Mouse (Mus musculus) embryonic facial prominence, embryonic 14.5 days (tissue): ENCODE data around the gene B3gat3. TPM values are rescaled to one million over a fixed set of nuclear protein-coding genes. Genes with fewer than 3 reads are reported as not detected.

Experiments
- ATAC-seq: fragments of 200-750 bp; cut with Nextera tagmentation; 2 replicates; pipeline ENCODE4 v1.8.0; 2017; ENCODE audit warnings: low read depth, moderate number of reproducible peaks, moderate TSS enrichment
- DNase-seq: peaks from one replicate; pipeline ENCODE4 v3.0.0-alpha.2; 2015; ENCODE audit warnings: low spot score
- H3K27ac ChIP-seq: fragments of 300-500 bp; sonication (generic); replicated peaks from 2 replicates; pipeline ENCODE4 v1.5.1; 2014; ENCODE audit warnings: low read depth, mild to moderate bottlenecking, low read length, moderate library complexity
- H3K27me3 ChIP-seq: fragments of 300-500 bp; sonication (generic); replicated peaks from 2 replicates; pipeline ENCODE4 v1.6.1; 2014; ENCODE audit warnings: low read length; ENCODE audit not compliant: control insufficient read depth, insufficient read depth
- H3K36me3 ChIP-seq: fragments of 300-500 bp; sonication (generic); 2 replicates; pipeline ENCODE4 v1.6.1; 2014; ENCODE audit warnings: low read length, mixed read lengths; ENCODE audit not compliant: control insufficient read depth, insufficient read depth
- H3K4me1 ChIP-seq: fragments of 300-500 bp; sonication (generic); 2 replicates; pipeline ENCODE4 v1.6.1; 2014; ENCODE audit warnings: antibody characterized with exemption, low read length; ENCODE audit not compliant: control insufficient read depth, insufficient read depth
- H3K4me2 ChIP-seq: fragments of 300-500 bp; sonication (generic); 2 replicates; pipeline ENCODE4 v1.6.1; 2014; ENCODE audit warnings: low read depth, mild to moderate bottlenecking, low read length, moderate library complexity, mixed read lengths
- H3K4me3 ChIP-seq: fragments of 300-500 bp; sonication (generic); 2 replicates; pipeline ENCODE4 v1.5.1; 2014; ENCODE audit warnings: low read depth, mild to moderate bottlenecking, low read length
- H3K9ac ChIP-seq: fragments of 300-500 bp; sonication (generic); 2 replicates; pipeline ENCODE4 v1.6.1; 2014; ENCODE audit warnings: low read depth, mild to moderate bottlenecking, low read length, moderate library complexity, mixed read lengths
- H3K9me3 ChIP-seq: fragments of 300-500 bp; sonication (generic); 2 replicates; pipeline ENCODE4 v1.6.1; 2016; ENCODE audit warnings: low read length; ENCODE audit not compliant: control insufficient read depth
- WGBS: fragments of 180-500 bp; shearing (Covaris S2); extraction: QIAGEN DNeasy Blood & Tissue Kit; methylation state at CpG from one replicate; pipeline ENCODE4 v1.1.7; 2014; 5-methylcytosine and 5-hydroxymethylcytosine counted together
- polyA plus RNA-seq: library from polyadenylated mRNA; unstranded; fragments of >200 nt; fragmentation: Nextera tagmentation; extraction: Ambion mirVana; gene quantifications from 2 replicates; pipeline ENCODE4 v1.2.1, GENCODE M21; 2014

B3gat3 gene
- polyA plus RNA-seq, 1 experiment from 2014 or later: 42.4 TPM

DNA sequence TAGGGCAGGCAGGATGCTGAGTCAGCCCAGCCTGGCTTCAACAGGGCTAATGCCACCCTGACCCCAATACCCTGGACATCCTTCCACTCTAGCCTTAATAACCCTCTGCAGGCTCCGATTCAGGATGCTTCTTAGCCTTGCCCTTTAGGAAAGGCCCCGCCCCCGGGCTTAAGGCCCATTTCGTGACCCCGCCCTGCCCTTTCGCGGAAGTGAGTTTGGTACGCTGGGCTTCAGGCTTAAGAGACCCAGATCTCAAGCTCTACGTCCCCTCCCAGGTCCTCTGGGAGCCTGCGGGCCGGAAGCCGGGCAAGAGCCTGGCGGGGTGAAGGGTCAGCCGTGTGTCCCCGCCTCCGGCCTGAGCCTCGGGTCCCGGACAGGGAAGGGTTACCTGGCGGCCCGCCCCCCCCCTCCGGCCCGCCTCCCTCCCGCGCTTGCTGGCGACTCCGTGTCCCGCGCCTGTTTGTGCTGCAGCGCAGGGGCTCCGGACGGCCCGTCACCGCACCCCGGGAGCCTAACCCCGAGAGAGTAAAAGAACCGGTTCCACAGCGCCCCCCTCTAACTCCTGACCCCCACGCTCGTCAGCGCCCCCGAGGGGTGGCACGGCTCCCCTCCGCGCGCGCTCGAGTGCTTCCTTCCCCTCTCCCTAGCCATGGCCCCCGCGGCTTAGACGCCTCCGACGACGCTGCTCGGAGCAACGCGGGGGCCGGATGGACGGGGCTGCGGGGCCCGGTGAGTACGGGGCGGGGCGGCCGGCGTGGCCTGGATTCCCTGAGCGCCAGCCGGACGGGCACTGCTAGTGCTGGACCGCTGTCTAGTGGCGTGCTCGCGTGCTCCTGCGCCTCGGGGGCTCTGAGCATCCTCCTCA is 9.3 kb downstream of the B3gat3 start, which contains the start of the genes Rom1 and Eml3:
Gene Rom1, minus strand, starts transcription at position 133 of the 865 bp plus-strand sequence.
Gene Eml3, plus strand, starts transcription at position 329 of the 865 bp plus-strand sequence.
- DNase-seq: peak; percentile 81
- no peaks in the 10 kb centered on the region for H3K9me3 ChIP-seq
- peaks cover 57% of the 10 kb centered on the region for H3K36me3 ChIP-seq
- peak within 1 kb of the TSS; percentile 86 for H3K9ac ChIP-seq
- ATAC-seq: peak; percentile 78
- H3K27ac ChIP-seq: peak within 1 kb of the TSS; percentile 65
- peak within 1 kb of the TSS; percentile 80 for H3K4me3 ChIP-seq
- no peaks in the 10 kb centered on the region for H3K27me3 ChIP-seq
- WGBS: under 1% methylated on average over 29 of the region's 74 CpGs
- H3K4me1 ChIP-seq: no peaks in the 10 kb centered on the region
- peak within 1 kb of the TSS; percentile 78 for H3K4me2 ChIP-seq

DNA sequence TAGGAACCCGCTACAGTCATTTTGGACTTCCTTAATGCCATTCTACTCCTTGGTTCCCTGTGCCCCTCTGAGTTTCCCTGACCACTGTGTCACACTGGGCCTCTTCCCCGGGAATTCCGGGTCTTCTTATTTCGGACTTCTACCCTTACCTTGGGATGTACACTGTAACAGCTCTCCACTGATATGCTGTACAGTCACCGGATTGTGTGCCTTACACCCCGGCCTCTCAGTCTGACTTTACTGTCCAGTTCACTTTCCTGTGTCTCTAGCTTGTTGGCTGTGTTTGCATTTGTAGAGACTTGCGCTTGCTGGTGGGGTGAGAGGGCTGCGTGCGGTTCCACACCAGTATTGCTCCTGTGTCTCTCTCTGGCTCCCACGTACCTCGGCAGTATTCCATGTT is 9.9 kb downstream of the B3gat3 start:
- Histone ChIP-seq H3K4me3 (peak overlapping the region; percentile 80), H3K4me1 (no peaks in the 10 kb centered on the region), H3K4me2 (peak overlapping the region; percentile 78), H3K9ac (peak overlapping the region; percentile 86), H3K27me3 (no peaks in the 10 kb centered on the region), H3K36me3 (peaks cover 63% of the 10 kb centered on the region), H3K27ac (peak overlapping the region; percentile 65; the same call in 1 of the 2 replicates), H3K9me3 (no peaks in the 10 kb centered on the region)
- ATAC-seq (no peak), DNase-seq (no peak)
- 5% methylated on average over 11 of the region's 11 CpGs for WGBS

DNA sequence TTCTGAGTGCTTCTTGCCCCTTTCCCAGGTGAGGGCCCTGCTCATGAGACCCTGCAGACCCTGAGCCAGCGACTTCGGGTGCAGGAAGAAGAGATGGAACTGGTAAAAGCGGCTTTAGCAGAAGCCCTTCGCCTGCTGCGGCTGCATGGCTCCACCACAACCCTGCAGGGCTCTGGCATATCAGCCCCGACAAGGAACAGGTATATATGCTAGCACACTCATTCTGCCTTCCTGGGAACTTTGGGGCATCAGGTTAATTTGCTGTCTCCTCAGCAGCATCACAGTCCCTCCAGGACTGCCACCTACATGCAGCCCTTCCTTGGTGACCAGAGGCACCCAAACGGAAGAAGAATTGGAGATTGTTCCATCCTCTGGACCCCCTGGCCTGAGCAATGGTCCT is 10.6 kb downstream of the B3gat3 start:
- H3K36me3 ChIP-seq: peaks cover 63% of the 10 kb centered on the region
- ATAC-seq (no peak), DNase-seq (no peak)
- peak overlapping the region; percentile 78 for H3K4me2 ChIP-seq
- 73% methylated on average over 7 of the region's 7 CpGs for WGBS
- peak overlapping the region; percentile 80 for H3K4me3 ChIP-seq
- peak overlapping the region; percentile 86 for H3K9ac ChIP-seq
- no peaks in the 10 kb centered on the region for H3K4me1 ChIP-seq
- H3K9me3 ChIP-seq: no peaks in the 10 kb centered on the region
- no peak overlapping the region for H3K27ac ChIP-seq
- no peaks in the 10 kb centered on the region for H3K27me3 ChIP-seq

DNA sequence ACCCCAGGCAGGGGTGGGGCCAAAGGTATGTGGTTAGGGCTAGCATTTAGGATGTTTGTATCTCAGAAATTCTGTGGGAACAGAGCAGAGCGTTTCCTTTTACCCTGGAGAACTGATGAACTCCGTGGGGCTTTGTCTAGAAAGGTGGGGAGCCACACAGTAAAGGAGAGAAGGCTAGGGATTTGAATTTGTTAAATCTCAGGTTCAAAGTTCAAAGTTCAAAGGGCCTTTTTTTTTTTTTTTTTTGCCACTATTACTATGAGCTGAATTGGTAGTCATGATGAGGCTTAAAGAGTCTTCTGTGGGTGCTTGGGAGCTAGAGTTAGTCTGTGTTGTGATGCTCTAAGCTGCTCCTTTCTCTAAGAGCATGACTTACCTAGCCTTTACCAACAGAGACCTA is 16.6 kb downstream of the B3gat3 start:
- ATAC-seq: no peak
- peaks cover 68% of the 10 kb centered on the region for H3K36me3 ChIP-seq
- WGBS: 89% methylated on average over 2 of the region's 2 CpGs

DNA sequence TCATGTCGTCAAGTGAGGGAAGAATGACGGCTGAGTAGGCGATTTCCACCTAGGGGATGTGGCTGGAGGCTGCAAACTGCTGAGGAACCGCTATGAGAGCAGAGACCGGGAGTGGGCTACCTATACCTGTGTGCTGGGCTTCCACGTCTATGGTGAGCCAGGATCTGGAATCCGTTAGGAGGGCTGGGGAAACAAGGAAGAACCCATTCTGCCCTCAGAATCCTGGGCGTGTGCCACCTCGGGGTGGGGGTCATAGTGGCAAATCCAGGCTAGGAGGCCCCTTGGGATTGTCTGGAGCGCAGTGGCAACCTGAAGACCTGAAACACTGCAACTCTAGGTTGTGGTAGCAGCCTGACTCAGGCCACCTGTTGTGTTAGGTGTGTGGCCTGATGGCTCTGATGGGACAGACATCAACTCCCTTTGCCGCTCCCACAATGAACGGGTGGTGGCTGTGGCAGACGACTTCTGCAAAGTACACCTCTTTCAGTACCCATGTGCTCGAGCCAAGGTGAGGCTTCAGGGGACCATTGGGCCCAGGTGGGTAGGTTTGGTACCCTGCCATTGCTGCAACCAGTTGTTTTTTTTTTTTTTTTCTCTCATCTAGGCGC is 20.5 kb downstream of the B3gat3 start:
- ATAC-seq: no peak
- Histone ChIP-seq H3K9me3 (no peaks in the 10 kb centered on the region), H3K27me3 (no peaks in the 10 kb centered on the region), H3K9ac (peak overlapping the region; percentile 66; the same call in 1 of the 2 replicates), H3K4me1 (peaks cover 27% of the 10 kb centered on the region; the same call in 1 of the 2 replicates), H3K27ac (peak overlapping the region; percentile 98), H3K36me3 (peaks cover 63% of the 10 kb centered on the region), H3K4me2 (peak overlapping the region; percentile 61), H3K4me3 (peak overlapping the region; percentile 97)
- no peak for DNase-seq
- WGBS: 75% methylated on average over 14 of the region's 15 CpGs

More for the DNA sequence above, 16.6 kb downstream of the B3gat3 start:
- no peak for DNase-seq
- Histone ChIP-seq H3K4me2 (no peak overlapping the region), H3K4me1 (peaks cover 7% of the 10 kb centered on the region; the same call in 1 of the 2 replicates), H3K9ac (no peak overlapping the region), H3K9me3 (no peaks in the 10 kb centered on the region), H3K27ac (no peak overlapping the region), H3K27me3 (no peaks in the 10 kb centered on the region), H3K4me3 (no peak overlapping the region)

DNA sequence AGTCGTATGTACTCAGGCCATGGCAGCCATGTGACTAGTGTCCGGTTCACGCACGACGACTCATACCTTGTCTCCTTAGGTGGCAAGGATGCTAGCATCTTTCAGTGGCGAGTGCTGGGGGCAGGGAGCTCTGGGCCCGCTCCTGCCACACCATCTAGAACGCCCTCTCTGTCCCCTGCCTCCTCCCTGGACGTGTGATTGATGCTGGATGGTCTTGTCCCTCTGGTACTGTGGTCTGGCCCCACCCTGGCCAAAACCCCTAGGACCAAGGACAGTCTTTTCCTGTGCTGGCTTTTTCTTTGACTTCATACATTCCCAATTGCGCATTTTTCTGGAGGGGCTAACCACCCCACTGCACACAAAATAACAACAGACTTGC is 21.0 kb downstream of the B3gat3 start:
- peak overlapping the region; percentile 61 for H3K4me2 ChIP-seq
- H3K4me3 ChIP-seq: peak overlapping the region; percentile 97
- peaks cover 65% of the 10 kb centered on the region for H3K36me3 ChIP-seq
- ATAC-seq (no peak; the same call in 1 of the 2 replicates), DNase-seq (no peak)
- H3K27ac ChIP-seq: peak overlapping the region; percentile 98
- H3K9me3 ChIP-seq: no peaks in the 10 kb centered on the region
- 41% methylated on average over 10 of the region's 10 CpGs for WGBS
- peaks cover 27% of the 10 kb centered on the region; the same call in 1 of the 2 replicates for H3K4me1 ChIP-seq
- no peaks in the 10 kb centered on the region for H3K27me3 ChIP-seq
- peak overlapping the region; percentile 66 for H3K9ac ChIP-seq

DNA sequence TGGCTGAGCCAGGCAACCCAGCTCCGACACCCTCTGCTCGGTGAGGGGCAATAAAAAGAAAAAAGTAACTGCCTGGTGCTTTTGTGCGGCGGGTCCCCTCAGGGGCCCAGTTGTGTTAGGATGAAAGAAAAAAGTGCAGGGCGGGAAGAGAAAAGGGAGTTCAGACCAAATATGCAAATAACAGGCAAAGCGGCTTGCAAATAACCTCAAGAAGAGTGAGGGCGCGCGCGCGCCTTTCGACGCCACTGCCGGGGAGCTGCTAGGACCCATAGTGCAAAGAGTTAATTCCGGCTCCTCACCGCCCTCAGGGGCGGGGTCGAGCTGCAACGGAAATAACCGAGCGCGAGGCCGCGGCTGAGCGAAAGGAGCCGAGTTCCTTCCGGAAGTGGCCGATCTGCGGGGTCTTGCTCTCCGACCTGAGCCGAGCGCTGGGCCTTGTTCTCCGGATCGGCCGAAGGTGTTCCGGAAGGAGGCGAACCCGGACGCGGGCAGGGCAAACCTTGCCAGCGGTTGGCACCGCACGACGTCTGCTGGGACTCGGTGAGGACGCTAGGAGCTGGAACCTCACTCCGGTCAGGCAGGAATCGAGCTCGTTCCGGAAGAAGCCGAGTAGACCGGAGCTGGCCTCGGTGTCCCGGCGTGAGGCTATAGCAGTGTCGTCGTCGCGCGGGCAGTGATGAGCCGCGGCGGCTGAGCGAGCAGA is 21.5 kb downstream of the B3gat3 start, which contains the start of gene Mta2:
Gene Mta2, plus strand, starts transcription at position 361 of the 703 bp plus-strand sequence.
- Histone ChIP-seq H3K4me1 (peaks cover 27% of the 10 kb centered on the region; the same call in 1 of the 2 replicates), H3K9me3 (no peaks in the 10 kb centered on the region), H3K27ac (peak within 1 kb of the TSS; percentile 98), H3K4me2 (peak within 1 kb of the TSS; percentile 61), H3K36me3 (peaks cover 65% of the 10 kb centered on the region), H3K9ac (peak within 1 kb of the TSS; percentile 99), H3K4me3 (peak within 1 kb of the TSS; percentile 97), H3K27me3 (no peaks in the 10 kb centered on the region)
- ATAC-seq (peak; percentile 95), DNase-seq (peak; percentile 98)
- WGBS: under 1% methylated on average over 39 of the region's 64 CpGs
